Mouse (Mus musculus) cerebellum, adult 18-20 months (tissue): ENCODE measurements around the gene Pde4d.

Source experiments
- DNase-seq, 2 experiments: peaks; one replicate each; pipeline ENCODE4 v3.0.0; 2021

Pde4d gene

DNA sequence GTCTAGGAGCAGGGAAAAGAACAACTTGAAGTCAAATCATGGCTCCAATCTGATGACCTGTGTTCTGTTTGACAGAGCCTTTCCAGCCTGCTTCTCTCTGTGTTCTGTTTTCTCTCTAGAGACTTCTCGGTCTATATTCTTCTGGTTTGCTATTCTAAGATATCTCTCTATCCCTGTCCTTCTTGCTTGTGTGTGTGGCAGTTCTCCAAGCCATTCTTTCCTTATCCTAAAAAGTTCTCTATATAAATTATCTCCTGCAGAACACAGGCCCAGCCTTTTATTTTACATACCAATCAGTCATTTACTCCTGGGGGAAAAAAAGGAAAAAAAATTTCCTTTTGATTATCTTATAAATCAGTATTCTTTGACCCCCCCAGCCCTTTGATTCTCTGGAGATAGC is 1229.2 kb downstream of the Pde4d start:
- no peak for DNase-seq

DNA sequence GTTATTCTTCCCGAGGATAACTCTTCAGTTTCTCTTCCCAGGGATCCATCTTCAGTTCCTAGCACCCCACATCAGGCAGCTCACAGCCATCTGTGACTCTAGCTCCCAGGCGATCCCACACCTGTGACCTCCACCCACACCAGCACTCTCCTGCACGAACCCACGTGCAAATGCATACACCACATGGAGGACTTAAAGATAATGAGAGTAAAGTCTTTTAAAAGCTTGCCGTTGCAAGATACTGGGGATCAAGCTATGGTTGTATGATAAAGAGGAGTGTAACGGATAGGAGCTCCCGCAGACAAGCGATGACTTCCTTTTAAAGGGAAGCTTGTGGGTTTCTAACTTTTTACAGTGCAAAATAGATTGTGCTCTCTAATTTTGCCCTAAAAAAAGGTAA is 1230.5 kb downstream of the Pde4d start:
- DNase-seq: no peak

DNA sequence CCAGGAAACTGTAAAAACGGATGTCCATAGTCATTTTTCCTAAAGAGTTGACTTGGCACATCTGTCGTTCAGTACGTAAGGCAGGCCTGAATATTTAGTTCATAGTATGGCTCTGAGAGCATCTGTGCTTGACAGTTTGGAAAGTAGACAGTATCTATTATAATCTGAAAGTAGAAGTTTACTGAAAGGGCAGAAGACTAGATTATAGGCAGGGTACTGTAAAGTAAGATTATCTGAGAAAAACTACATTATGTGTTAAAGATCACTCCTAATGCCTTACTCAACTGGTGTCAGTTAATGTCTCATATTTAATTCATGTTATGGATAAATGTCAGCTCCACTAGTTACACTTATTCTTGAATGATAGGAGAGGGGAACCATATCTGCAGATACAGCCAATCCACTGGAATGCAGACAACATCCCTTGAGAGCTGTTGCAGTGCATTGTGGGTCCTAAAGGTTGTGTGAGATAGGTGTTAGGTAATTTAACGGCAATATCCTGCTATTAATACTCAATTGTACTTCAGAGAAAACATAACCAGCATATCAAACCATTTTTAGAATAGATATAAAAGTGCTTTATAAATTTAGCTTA is 1232.0 kb downstream of the Pde4d start:
- no peak for DNase-seq

DNA sequence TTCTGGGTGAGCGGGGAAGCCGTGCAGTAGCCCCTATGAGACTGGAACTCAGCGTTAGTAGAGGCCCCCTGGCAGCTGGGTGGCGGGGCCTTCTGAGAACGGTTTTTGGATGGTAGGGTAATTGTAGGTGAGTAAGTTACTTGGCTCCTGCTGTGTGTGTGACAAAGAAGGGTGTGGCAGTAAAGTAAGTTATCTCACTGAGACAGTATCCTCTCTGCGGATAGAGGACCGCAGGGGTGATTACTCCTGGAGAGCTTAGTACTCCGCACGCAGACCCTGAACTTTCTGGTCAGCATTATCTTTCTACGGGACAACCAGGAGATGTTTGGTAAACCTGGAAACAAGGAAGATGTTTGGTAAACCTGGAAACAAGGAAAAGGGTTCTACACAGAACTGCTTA is 1233.3 kb downstream of the Pde4d start:
- DNase-seq: no peak

DNA sequence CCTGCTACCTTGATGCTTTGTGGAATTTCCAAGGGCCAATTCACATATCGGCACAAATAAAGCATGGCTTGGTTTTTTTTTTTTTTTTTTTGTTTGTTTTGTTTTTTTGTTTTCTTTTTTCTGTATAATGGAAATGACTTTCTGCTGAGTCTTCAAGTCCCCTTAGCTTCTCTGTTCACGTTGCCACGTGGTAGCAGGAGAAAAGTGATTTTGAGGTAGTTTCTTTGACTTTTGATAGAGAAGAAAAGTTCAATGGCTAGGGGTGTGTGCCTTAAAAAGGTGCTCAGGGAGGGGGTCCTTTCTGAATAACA is 1235.2 kb downstream of the Pde4d start:
- DNase-seq: no peak

DNA sequence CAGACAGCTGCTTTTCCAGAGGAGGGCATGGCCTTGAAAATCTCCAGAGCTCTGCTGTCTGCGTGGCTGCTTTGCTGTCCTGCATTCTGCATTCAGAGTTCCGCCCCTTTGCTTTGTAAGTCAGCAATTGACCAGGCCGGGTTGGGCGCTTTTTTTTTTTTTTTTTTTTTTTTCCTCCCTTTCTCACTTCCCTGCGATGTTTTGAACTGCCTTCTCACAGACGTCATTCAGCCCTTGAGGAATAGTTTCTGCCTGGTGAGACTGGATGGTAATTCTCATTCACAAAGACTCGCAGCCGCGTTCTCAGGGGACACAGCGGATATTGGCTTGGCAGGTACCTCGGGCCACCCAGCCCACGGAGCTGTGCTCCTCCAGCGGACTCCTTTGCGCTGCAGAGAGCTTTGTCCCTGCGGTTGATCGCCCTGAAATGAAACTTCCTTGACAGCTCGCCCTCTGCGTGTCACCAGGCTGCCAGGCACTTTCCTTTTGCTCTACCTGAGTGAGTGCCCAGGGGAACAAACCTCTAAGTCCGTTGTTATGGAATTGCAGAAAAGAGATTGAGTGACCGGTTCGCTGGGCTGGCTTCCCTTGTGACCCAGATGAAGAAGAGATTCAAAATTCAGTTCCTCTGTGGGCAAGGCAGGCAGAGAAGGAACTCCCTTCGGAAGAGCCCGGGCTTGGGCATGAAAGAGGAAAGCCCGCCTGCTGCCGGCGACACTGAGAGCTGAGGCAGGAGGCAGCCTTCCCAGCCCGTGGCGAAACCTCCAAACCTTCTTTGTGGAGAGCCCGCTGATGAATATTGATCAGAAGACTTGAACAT is 1235.8 kb downstream of the Pde4d start:
- peak; percentile 50 to 54 for DNase-seq

DNA sequence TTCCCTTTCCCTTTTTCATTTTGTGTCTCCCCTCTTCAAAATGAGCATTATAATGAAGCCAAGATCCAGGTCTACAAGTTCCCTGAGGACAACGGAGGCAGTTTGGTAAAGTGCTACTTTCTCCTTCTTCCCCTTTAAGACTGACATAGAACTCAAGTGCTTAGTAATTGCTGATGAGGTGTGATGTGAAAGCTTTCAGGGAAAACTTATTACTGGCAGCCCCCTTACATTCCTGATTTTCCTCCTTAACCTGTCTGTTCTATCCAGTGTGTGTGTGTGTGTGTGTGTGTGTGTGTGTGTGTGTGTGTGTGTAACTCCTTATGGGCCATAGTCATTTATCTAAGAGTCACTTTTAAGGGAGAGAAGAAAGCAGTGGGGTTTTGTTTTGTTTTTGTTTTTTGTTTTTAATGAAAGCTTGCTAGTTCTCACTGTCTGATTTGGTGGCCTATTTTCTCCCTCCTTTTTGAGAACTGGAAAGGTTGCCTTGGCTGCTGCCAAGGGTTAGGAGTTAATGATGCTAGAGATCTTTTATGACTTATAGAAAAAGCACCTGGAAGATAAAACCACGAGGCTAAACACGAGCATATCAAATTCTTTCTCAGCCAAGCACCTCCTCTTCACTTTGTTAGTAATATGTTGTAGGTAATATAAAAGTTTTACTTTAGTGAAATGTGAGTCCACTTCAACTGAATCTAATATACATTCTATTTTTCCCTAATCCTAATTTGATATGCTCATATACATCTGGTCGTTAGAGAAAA is 1236.5 kb downstream of the Pde4d start:
- DNase-seq: no peak

DNA sequence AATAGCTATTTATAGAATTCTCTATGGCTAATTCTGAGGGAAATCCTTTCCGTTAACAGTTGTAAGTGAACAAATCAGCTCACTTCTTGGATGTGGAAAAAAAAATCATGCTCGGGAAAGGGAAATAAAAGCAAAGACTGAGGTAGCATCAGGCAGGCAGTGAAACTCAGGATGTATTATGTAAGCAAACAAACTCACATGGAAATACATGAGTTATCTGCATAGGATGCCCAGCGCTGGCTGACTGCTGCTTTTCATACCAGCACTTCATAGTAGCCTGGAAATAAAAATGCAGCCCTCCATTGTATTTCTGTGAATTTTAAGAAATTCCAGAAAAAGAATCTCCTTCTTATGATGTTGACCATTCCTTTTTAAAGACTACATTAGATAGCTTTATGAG is 1237.2 kb downstream of the Pde4d start:
- no peak for DNase-seq

DNA sequence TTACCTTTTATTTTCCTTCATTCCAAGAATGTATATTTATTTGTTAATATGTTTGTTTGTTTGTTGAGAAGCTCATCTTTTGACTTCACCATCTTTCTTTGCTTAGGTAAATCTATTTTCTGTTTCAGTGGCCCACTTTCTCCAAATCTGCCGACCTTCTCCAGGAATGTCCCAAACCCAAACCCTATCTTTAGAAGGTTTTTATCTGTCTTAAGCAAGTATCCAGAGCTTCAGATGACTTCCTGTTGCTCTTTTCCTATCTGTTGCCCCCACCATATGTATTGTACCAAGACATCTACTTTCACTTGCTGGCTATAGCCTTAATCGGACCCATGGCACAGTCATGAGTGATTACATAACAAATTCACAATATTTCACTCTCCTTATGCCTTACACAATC is 1238.4 kb downstream of the Pde4d start:
- DNase-seq: no peak

DNA sequence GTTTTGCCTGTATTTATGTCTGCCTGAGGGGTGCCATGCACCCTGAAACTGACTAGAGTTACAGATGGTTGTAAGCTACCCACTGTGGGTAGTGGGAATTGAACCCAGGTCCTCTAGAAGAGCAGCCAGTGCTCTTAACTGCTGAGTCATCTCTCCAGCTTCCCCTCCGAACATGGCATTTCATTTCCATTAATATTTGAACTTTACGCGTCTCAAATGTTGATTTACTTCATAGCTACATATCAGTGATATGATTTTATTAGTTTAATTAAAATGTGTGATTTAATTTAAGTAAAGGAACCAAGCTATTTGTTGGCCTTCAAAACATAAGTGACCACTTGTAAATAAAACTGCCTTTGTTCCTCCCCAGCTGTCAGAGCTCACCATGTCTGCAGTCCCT is 1239.4 kb downstream of the Pde4d start:
- DNase-seq: no peak

DNA sequence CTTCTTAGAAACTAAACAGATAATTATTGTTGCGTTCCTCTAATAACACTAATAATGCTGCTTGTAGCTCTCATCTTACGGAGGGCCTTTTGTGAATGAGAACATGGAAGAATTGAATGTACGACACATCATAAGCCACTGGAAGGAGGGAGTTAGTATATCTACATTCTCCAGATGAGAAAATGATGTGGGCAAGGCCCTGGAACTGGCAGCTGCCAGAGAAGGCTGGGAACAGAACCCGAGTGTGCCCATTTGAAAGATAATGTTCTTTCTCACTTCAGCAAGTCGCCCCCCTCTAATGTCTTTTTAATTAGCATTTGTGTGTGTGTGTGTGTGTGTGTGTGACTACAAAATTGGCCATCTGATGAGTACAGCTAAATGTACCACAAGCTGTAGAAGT is 1240.8 kb downstream of the Pde4d start:
- no peak for DNase-seq

DNA sequence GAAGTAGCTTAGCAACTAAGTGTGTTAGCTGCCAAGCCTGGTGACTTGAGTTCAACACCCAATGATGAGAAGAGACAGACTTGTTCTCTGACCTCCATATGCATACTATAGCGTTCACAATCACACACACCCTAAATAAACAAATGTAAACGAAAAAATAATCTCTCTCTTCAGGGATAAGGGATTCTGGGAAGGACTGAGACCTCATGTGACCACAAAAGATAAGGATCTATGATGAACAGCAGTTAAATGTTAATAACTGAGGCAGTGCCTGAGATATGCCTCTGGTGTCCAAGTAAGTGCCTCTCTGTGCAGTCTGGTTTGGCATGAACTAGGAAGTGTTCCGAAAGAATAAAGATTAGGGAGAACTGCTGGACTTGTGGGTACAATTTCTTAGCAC is 1243.1 kb downstream of the Pde4d start:
- no peak for DNase-seq

DNA sequence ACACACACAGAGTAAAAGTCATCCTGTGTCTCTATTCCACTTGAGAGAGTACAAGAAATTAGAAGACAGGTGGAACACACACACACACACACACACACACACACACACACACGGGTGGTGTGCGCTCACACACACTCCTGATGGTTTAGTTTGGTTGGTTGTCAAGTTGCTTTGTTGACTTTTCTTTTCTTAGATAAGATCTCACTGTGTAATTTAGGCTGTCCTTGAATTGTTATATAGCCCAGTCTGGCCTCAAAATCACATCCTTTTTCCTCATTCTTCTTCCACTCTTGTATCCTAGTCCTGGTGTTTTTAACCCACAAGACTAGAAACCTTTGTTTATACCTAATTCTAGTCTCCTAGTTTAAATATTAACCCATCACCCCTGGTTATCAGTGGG is 1244.0 kb downstream of the Pde4d start:
- no peak for DNase-seq

DNA sequence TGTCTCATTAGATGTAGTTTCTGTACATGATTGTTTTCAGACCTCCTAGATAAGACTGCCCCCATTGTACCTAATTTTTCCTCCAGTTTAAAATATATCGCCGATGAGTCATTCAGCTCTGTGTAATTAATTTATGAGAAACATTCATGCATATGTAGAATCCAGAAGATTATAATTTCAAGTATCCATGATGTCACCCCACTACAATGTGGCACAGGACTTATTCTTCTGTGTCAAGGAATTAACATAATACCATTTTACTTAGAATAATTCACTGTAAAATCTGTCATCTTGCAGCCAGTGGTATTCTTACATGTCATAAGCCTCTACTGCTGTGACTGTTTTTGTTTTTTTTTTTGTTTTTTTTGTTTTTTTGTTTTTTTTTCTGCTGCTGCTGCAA is 1244.5 kb downstream of the Pde4d start:
- DNase-seq: no peak

DNA sequence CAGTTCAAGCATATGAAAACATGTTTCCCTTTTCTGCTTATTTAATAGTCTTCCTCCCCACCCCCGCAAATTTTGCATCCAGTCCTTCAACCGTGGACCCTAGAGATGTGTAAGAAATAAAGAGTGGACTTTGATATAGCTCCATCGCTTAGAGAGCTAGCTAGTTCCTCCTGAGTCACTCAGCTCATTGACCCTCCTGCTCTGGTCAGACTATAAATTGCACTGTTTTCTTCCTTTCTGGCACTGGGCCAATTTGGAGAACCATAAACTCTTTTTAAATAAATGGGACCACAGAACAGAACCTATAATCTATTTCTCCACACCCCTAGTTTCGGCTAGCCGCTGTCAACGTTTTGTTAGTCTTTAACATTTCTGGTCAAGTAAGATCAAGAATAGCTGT is 1245.3 kb downstream of the Pde4d start:
- DNase-seq: no peak

DNA sequence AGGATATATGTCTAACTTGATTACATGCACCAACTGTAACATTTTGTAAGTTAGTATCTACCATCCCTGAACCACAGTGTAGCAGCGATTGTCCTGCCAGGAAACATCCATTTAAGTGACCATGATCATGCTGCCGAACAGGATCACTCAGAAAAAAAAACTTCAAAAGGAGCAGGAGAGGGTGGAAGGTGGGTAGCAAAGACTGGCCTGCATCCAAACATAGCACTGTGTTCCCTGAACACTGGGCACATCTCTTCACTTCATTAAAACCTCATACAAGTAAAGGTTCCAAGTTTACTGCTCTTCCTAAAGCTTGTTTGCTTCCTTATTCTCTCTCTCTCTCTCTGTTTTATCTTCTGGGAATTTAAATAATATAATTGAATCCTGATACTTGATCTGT is 1256.4 kb downstream of the Pde4d start:
- DNase-seq: no peak

DNA sequence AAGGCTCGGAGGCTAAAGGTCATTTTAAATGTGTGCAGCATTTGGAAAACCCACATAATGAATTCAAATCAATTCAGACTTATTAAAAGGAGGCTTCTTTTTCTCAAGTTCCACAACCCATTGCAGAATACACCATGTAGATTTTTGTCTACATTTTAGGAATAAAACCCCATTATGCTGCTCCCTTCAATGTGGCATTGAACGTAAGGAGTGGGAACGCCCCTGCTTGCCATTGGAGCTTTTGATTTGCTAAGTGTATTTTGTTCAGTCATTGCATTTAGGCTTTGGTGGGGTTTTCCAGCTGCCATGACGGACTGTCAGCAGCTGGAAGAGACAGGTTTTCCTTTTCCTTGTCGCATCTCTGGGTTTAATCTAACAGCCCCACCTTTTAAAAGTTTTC is 1256.8 kb downstream of the Pde4d start:
- no peak for DNase-seq

DNA sequence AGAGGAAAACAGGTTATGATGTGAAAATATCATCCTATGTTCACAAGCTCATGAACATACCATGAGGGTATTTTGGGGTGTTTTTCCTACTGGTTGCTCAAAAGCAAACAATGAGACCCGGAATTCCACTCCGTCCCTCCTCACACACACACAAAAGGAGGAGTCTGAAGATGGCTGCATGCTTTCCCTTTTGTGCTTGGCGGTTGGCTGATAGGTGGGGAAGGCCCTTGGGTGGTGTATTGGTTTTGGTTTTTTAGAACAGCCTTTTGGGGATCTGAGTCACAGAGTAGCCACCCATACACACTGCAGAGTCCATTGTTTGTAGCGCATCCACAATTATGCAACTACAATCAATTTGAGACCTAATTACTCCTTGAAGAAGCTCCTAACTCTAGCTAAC is 1257.4 kb downstream of the Pde4d start:
- DNase-seq: no peak

DNA sequence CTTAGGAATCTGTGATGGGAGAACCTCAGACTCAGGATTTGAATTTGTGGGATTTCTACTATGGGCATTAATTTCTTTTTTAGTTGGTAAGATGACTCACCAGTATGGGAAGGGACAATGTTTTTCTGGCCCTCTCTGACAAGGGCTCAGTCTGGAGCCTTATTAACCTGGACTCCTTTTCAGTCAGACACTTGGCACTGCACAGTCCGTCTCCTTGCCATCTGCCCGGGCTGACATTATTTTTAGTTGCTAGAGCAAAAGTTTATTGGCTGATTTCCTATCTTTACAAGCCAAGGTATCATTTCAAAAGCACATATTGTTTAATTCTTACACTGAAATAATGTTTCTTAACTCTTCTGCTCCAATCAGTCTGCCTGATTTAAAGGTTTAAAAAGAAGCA is 1258.6 kb downstream of the Pde4d start:
- DNase-seq: peak; percentile 36 to 55

DNA sequence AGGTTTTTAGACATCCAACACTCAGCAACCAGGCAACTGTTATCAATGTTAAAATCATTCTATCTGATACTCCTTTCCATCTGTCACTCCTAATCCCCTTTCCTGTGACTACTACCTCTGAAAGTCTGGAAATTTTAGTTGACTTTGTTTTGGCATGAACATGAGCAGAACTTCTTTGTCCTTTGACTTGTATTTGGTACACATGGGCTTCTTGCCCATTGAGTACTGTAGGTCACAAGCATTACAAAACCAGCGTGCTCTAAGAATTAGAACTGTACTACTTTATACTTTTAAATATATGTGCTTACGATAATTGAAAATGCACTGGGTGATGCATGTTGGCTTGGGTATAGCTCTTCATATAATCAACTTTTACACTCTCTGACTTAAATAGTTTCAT is 1264.8 kb downstream of the Pde4d start:
- no peak for DNase-seq

DNA sequence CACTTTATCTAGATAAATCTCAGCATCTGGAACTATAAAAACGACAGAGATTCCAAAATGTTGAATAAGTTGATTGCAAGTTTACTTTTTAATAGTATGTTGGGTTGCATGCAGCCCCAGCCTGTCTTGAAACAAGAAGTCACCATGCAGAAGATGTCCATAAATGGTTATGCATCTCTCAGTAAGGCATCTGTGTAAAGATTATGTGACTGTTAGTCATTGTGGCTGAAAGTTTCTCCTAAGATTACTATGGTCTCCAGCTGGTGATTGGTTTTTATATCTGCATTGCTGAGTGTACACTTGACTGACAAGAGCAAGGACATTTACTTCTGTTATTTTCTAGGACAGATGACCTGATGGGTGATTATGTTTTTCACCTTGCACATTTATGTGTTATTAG is 1265.6 kb downstream of the Pde4d start:
- DNase-seq: no peak

DNA sequence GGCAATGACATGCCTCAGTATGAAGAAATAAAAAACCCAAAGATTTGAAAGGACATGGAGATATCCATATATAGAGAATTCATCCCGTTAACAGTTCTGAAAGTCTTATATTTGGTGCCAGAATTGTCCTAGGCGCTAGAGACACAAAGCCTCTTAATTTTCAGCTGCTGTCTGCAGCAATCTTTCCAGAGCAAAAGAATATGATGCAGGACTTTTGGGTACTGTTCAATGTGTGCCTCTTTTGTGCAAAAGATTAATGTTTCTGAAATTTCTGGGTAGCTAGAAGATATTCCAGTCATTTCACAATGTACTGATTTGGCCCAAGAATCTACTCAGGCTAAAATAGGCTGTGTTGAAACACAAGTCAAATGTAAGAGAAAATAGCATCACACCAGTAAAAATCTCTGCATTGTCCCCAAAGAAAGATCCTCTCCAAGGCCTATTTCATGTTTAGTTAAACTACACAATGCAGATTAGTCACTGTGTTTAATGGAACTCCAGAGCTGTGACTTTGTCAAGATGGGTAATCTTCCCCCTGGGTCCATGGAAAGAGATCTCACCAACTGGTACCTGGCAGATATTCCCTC is 1270.5 kb downstream of the Pde4d start:
- no peak for DNase-seq

DNA sequence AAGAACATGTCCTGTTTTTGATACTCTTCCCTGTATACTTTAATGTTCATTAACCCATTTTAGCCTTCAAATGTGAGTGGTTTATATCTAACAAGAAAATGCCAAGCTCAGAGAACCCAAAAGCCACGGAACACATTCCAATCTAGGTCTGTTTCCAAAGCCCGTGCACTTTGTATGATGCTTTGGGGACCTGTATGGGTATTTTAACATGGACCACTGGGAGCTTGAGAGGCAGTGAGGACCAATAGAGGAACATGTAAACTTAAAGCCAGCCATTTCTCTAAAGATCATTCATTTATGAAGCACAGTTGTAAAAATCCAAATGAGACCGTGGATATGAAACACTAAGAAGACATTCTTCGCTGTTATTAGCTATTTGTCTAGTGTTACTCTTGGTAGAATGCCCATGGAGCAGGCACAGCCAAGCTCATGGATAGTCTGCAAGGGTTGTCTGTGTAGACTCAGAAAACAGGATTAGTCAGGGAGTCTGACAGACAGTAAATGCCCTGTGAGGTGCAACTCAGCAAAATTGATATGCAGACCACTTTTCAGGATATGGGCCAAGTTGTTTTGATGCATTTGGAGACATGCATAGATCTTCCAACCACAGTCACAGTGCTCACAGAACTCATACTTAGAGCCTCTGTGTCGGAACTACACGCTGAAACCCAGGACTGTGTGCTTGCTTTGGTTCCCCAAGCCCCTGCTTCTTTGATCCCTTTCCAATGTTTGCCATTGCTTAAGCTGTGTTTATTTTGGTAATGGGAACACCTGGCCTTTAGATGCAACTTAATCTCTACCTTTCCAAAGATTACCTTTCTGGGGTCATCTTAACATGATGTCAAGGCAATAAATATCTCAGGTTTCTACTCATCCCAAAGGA is 1272.7 kb downstream of the Pde4d start:
- DNase-seq: no peak
